Mouse (Mus musculus) cerebellum, adult 8-10 months (tissue): ENCODE data around the gene Dnajb5.

Experiments used
- DNase-seq: peaks from one replicate; pipeline ENCODE4 v3.0.0; 2022

Gene Dnajb5

DNA sequence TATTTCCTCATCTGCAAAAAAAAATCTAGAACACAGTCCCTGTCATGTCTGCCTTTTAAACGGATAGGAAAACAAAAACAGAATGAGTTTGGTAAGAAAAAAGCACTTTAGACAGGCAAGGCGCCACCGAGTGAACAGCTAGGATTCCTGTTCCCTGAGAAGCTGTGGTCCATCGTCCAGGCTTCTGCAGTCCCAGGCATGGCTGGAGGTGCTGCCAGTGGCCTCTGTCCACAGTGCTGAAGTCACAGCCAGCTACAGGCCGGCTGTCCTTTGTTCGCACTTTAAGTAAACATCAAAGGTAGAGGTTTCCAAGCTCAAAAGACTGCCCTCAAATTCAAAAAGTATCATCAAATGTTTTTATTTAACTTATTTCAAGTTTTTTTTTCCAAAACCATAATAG, 4.6 kb upstream of the Dnajb5 start:
- no peak for DNase-seq

- no peak for DNase-seq
Measured at GRCm38 (mm10) chr4:42945445-42945844, 4.2 kb upstream of the Dnajb5 start.

- DNase-seq: peak; percentile 65
Measured at GRCm38 (mm10) chr4:42945952-42946351, 3.7 kb upstream of the Dnajb5 start.

DNA sequence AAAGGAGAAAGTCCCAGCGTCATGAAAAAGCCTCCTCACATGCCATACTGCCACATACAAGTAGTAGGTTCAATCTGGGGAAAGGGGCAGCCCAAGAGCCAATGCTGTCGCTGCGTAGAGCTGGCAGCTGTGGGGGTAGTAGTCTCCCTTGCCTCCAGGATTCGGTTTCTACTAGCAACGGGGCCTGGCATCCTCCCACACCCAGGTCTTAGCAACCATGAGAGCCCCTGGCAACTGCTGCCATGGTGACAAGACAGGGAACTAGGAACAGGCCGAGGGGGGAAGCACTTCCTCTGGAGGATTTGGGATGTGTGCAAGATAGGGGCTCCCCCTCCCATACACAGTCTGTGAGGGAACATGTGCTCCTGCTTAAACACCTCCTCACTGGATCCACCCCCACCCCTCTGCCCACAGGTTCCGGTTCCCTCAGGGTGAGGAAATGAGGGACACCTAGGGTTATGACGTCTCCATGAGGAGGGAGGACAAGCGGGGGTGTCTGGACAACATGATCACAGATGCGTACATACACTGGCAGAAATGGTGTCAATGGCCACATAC, 2.8 kb upstream of the Dnajb5 start:
- no peak for DNase-seq

GRCm38 (mm10) chr4:42948527-42948926, 1.1 kb upstream of the Dnajb5 start:
- no peak for DNase-seq

DNA sequence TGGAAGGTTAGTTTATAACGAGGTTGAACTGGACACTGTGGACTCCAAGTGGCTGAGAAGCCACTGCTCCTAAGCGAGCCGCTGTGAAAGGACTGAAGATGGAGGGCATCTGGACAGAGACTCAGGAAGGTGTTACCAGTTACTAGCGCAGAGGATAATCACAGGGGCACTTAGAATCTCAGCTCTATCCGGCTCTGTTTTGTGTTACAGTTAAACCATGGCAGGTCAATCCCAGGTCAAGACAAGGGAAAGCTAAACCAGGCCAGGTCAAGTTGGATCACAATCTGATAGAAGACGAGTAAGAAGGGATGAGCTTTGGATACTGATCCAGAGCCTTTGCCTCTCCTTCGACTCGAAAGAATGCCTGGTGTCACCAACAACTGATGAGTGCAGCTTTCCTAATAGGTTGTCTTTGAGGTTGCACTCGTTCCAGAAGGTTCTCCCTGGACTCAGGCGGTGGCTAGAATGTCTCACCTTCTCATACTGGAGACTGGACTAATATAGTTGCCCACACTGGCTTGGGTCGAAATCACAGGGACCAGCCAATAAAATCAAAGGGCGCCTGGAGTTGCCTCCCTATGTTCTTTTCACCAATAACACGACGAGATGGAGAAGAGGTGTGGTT, 451 bp upstream of the Dnajb5 start:
- no peak for DNase-seq

- DNase-seq: peak; percentile 76
Measured at GRCm38 (mm10) chr4:42950065-42950558, 498 bp downstream of the Dnajb5 start.

DNA sequence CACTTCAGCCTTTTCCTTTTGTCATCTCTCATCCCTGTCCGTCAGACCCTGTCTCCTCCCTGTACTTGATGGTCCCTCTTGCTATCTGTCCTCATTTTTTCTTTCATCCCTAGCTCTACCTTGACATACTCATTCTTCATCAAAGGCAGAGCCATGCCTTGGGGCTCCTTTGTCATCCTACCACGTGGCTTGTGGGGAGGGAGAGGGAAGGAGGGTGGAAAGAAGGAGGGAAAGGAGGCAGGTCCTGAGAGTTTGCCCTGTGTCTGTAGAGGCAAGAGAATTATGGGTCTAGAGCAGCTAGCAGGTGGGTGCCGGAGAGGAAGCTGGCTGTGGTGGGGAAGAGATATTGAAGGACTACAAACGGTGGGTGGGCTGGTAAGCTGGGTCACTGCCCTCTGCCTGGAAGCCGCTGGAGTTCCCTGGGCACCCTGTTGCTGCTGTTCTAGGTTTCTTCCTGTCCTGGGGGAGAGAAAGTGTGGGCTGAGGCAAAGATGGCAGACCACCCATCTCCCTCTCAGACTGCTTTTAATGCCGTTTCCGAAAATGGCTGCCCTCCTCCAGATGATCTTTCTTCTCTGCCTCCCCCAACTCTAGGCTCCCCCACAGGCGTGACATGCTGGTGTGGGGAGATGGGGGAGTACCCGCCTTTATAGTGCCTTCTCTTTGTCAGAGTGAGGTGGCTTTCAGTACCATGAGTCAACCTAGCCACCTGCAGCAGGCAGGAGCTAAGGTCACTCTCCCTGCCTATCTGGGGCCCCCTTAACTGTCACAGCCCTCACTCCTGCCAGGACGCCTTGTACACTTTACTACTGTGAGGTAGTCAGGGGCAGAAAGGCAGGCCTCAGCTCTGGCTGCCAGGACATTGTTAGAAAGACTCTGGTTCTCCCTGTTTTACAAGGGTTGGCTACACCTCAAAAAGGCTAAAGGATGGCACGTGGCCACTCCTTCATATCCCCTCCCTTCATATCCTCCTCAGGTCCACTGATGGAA, 1.9 kb downstream of the Dnajb5 start:
- no peak for DNase-seq

- no peak for DNase-seq
Measured at GRCm38 (mm10) chr4:42952563-42952962, 2.9 kb downstream of the Dnajb5 start.

- DNase-seq: peak; percentile 46
Measured at GRCm38 (mm10) chr4:42953435-42954094, 4.0 kb downstream of the Dnajb5 start.

GRCm38 (mm10) chr4:42954297-42954696, 4.7 kb downstream of the Dnajb5 start:
- peak; percentile 84 for DNase-seq

- no peak for DNase-seq
Measured at GRCm38 (mm10) chr4:42955200-42955599, 5.6 kb downstream of the Dnajb5 start.

GRCm38 (mm10) chr4:42956581-42956980, 7.0 kb downstream of the Dnajb5 start:
- no peak for DNase-seq

DNA sequence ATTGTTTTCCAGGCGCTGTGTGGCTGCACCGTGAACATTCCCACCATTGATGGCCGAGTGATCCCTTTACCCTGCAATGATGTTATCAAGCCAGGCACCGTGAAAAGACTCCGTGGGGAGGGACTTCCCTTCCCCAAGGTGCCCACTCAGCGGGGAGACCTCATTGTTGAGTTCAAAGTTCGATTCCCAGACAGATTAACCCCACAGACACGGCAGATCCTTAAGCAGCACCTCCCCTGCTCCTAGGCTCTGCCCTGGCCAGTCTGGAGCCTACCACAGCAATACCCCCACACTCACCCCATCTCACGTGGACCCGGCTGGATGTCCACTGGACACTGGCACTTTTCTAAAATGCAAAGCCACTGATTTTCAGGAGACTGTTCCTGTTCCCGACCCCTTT, 7.7 kb downstream of the Dnajb5 start:
- DNase-seq: no peak

DNA sequence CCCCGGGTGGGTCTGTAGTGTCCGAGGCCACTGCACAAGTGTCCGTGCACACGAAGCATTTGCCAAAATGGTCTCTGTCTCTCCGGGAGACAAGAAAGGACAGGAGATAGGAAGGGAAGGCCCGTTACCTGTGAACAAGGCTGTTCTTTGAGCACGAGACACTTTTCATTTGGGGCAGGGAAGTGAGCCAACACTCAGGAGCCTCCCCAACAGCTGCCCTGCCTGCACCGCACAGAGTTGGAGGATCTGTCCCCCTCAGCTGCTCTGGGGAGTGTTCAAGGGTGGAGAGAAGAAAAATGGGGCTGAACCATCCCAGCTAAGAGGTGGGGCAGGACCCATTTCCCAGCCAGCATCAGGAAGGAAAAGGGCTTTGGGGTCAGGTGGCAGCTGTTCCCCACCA, 8.4 kb downstream of the Dnajb5 start:
- DNase-seq: no peak

- DNase-seq: no peak
Measured at GRCm38 (mm10) chr4:42958942-42959341, 9.3 kb downstream of the Dnajb5 start.

- DNase-seq: no peak
Measured at GRCm38 (mm10) chr4:42959382-42959781, 9.8 kb downstream of the Dnajb5 start.

- peak; percentile 51 for DNase-seq
Measured at GRCm38 (mm10) chr4:42961592-42961991, 12.0 kb downstream of the Dnajb5 start.

DNA sequence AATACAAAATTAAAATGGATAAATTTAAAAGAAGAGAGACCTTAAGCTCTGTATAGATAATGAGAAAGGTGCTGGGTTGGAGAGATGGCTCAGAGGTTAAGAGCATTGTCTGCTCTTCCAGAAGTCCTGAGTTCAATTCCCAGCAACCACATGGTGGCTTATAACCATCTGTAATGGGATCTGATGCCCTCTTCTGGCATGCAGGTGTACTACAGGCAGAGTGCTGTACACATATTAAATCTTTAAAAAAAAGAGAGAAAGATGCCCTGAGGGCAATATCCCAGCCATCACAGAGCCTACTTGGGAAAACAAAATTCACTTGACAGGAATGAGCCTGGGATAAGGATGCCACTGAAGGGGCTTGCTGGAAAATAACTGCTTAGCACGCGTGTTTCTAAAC, 13.9 kb downstream of the Dnajb5 start:
- DNase-seq: no peak

DNA sequence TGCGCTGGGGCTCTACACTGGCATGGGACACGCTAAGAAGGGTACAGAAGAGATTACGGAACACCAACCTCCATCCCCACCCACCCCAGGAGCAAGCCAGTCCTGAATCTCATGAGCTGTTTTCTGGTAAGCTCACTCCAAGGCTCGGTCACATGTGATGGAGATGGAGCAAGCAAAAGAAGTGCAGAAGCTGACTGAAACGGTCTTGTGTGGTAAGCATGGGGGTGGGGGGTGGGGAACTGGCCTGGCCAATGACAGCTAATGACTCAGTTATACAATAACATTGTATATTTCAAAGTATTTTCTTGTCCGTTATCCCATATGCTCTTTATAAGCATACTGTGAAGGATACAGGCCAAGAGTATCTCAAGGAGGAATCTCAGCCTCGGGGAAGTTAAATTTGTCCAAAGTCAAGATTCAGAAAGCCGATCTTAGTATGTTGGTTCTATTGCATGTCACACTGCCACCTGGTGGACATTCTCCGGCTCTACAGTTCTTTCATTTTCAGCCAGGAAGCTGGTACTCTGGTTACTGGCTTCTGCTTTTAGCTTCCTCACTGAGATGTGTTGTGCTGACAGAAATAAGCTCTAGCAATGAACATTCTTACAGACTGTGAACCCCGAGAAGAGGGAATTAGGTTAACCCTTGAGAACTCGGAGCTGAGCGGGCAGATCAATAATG, 15.6 kb downstream of the Dnajb5 start:
- DNase-seq: peak; percentile 51

- DNase-seq: no peak
Measured at GRCm38 (mm10) chr4:42969304-42969703, 19.7 kb downstream of the Dnajb5 start, which contains the start of gene 1700022I11Rik. TSS of gene 1700022I11Rik (plus strand) at chr4:42969604.

GRCm38 (mm10) chr4:42972952-42973351, 23.3 kb downstream of the Dnajb5 start:
- no peak for DNase-seq
